In genomic region chr3:122420410-122420774, GRCm38 (mm10) we compare ENCODE assay signal across 8 mouse cellular contexts.
DNase-seq lines count a peak whose midpoint lies in the region; ATAC-seq and TF ChIP-seq lines count a peak whose summit lies in the region.

No protein-coding gene starts in this region.

- peak overlapping the region; percentile 98 for H3K9ac ChIP-seq in liver, adult 2 months (ENCODE audit: low read depth, low read length)
- peak overlapping the region; percentile 66 for H3K9ac ChIP-seq in liver, embryonic 11.5 days (ENCODE audit: low read depth, low read length)

- TF ChIP-seq CTCF in liver, adult 2 months (IDR thresholded peaks at IDR 0.05; ENCODE audit: low read depth, low read length): no peak
- no peak for TF ChIP-seq CTCF in gastrocnemius, adult 2 months (IDR thresholded peaks at IDR 0.05)

- peak overlapping the region; percentile 65 for H3K4me2 ChIP-seq in liver, embryonic 11.5 days
- H3K4me2 ChIP-seq in myocyte (ENCODE audit: low read depth): peak overlapping the region; percentile 62

- H3K36me3 ChIP-seq in liver, adult 2 months (ENCODE audit: control insufficient read depth, insufficient read depth, low read length): no peaks in the 10 kb centered on the region
- no peaks in the 10 kb centered on the region for H3K36me3 ChIP-seq in liver, embryonic 11.5 days (ENCODE audit: control insufficient read depth, insufficient read depth, low read length)
- H3K36me3 ChIP-seq in myocyte (ENCODE audit: control insufficient read depth, insufficient read depth): no peaks in the 10 kb centered on the region

- H3K27me3 ChIP-seq in liver, adult 2 months (ENCODE audit: control insufficient read depth, insufficient read depth, low read length): no peaks in the 10 kb centered on the region
- H3K27me3 ChIP-seq in liver, embryonic 11.5 days (replicated peaks; ENCODE audit: control insufficient read depth, insufficient read depth, low read length): peaks cover 32% of the 10 kb centered on the region
- no peaks in the 10 kb centered on the region for H3K27me3 ChIP-seq in myocyte (ENCODE audit: control insufficient read depth, insufficient read depth, insufficient read length)

- no peak for TF ChIP-seq POLR2A in liver, adult 2 months (IDR thresholded peaks at IDR 0.05; ENCODE audit: extremely low read depth, insufficient read depth, low read length)
- TF ChIP-seq POLR2A in myocyte (IDR thresholded peaks at IDR 0.05; ENCODE audit: insufficient read length, low read depth): no peak

- peak; percentile 6; the same call in 1 of the 2 replicates for ATAC-seq in liver, embryonic 11.5 days (replicated peaks; ENCODE audit: low FRiP score)

- peak overlapping the region; percentile 95 for H3K27ac ChIP-seq in liver, adult 2 months (replicated peaks; ENCODE audit: insufficient read depth, low read depth, low read length)
- peak overlapping the region; percentile 86 for H3K27ac ChIP-seq in gastrocnemius, adult 2 months
- H3K27ac ChIP-seq in liver, embryonic 11.5 days (ENCODE audit: low read depth, low read length): peak overlapping the region; percentile 48

- intact Hi-C loops in gastrocnemius, adult 2 months (cut with DNase I): loop anchor here (5.0 kb wide), 1 partner anchor 42 kb away; no protein-coding TSS in a partner anchor

- peak overlapping the region; percentile 30 for H3ac ChIP-seq in myocyte (ENCODE audit: control insufficient read depth, insufficient read length)

- H3K79me2 ChIP-seq in liver, adult 2 months (ENCODE audit: control insufficient read depth, insufficient read depth, low read length): peaks cover 14% of the 10 kb centered on the region; the same call in 1 of the 2 replicates
- H3K79me2 ChIP-seq in myocyte (ENCODE audit: control insufficient read depth, insufficient read depth): peaks cover 56% of the 10 kb centered on the region

- WGBS in liver, adult 2 months: under 1% methylated on average over 15 of the region's 15 CpGs
- WGBS in liver, embryonic 11.5 days: under 1% methylated on average over 15 of the region's 15 CpGs

- H3K9me3 ChIP-seq in liver, embryonic 11.5 days (ENCODE audit: control insufficient read depth, low read length): no peaks in the 10 kb centered on the region

- peak overlapping the region; percentile 97 for H3K4me3 ChIP-seq in liver, adult 2 months (ENCODE audit: insufficient read depth, low read depth, low read length)
- H3K4me3 ChIP-seq in gastrocnemius, adult 2 months: peak overlapping the region; percentile 86
- H3K4me3 ChIP-seq in liver, embryonic 11.5 days (ENCODE audit: low read depth, low read length): peak overlapping the region; percentile 65
- peak overlapping the region; percentile 86 for H3K4me3 ChIP-seq in myocyte

- peaks cover 27% of the 10 kb centered on the region for H3K4me1 ChIP-seq in liver, adult 2 months (ENCODE audit: control insufficient read depth, insufficient read depth, low read length)
- no peaks in the 10 kb centered on the region; the same call in none of the 2 replicates for H3K4me1 ChIP-seq in liver, embryonic 11.5 days (replicated peaks; ENCODE audit: control insufficient read depth, insufficient read depth, low read length)

- peak; percentile 17 for DNase-seq in liver, adult 2 months (ENCODE audit: extremely low read depth, low read depth, low spot score)
- no peak for DNase-seq in liver
- DNase-seq in cerebellum, adult 9-11 months: peak; percentile 18
- DNase-seq in gastrocnemius, adult 2 months: peak; percentile 53
- DNase-seq in induced T-regulatory cell, adult 2 months (ENCODE audit: low read depth): peak; percentile 10
- peak; percentile 39 for DNase-seq in liver, embryonic 11.5 days (ENCODE audit: low spot score)
- DNase-seq in natural killer cell, adult 2 months (ENCODE audit: low spot score in 2 of 2): no peak

TF ChIP-seq in myocyte, 11 proteins besides CTCF, POLR2A, EP300 and RAD21:
- TF ChIP-seq TCF12 (IDR thresholded peaks at IDR 0.05; ENCODE audit: insufficient read depth, poor library complexity, severe bottlenecking): no peak
- TF ChIP-seq MYOG (IDR thresholded peaks at IDR 0.05; ENCODE audit: control insufficient read depth in 1 of 3, insufficient read depth in 1 of 3, insufficient read length in 2 of 3, low read depth in 2 of 3): no peak
- TF ChIP-seq USF1 (IDR thresholded peaks at IDR 0.05; ENCODE audit: low read depth): no peak
- TF ChIP-seq POLR2AphosphoS2 (IDR thresholded peaks at IDR 0.05; ENCODE audit: insufficient read length, low read depth): no peak
- no peak for TF ChIP-seq SRF (IDR thresholded peaks at IDR 0.05; ENCODE audit: control insufficient read depth, insufficient read length, low read depth)
- no peak for TF ChIP-seq CEBPB (IDR thresholded peaks at IDR 0.05; ENCODE audit: insufficient read depth, poor library complexity, severe bottlenecking)
- no peak for TF ChIP-seq TCF3 (IDR thresholded peaks at IDR 0.05; ENCODE audit: insufficient read length, low read depth)
- no peak for TF ChIP-seq MAX (IDR thresholded peaks at IDR 0.05; ENCODE audit: low read depth)
- no peak for TF ChIP-seq MYOD1 (IDR thresholded peaks at IDR 0.05; ENCODE audit: control insufficient read depth in 1 of 3, insufficient read length in 2 of 3, low read depth in 2 of 3)
- no peak for TF ChIP-seq E2F4 (IDR thresholded peaks at IDR 0.05; ENCODE audit: insufficient read depth)
- no peak for TF ChIP-seq REST (IDR thresholded peaks at IDR 0.05; ENCODE audit: insufficient read depth, insufficient read length)

Comparison
In these comparisons a context has a peak if more than half of its experiments do, and no peak if none do; other contexts are left out.
1. DNase-seq: peak in liver, adult 2 months (single experiment), cerebellum, adult 9-11 months (single experiment), gastrocnemius, adult 2 months (single experiment), induced T-regulatory cell, adult 2 months (single experiment) and liver, embryonic 11.5 days (single experiment); none in liver (single experiment) and natural killer cell, adult 2 months (0 of 2).
2. Peak in every context shown above with its lines, with median percentiles within 50 percentile points of each other: H3K27ac ChIP-seq and H3K4me3 ChIP-seq.